In genomic region chr16:76129982-76130381, GRCm38 (mm10) we compare ENCODE assay signal across 8 mouse cellular contexts.
DNase-seq lines count a peak whose midpoint lies in the region; ATAC-seq lines count a peak whose summit lies in the region.

No protein-coding gene starts in this region.

- ATAC-seq in cerebellum, adult (ENCODE audit: insufficient number of reproducible peaks, low FRiP score, low TSS enrichment) = no peak
- peak; percentile 82 for ATAC-seq in megakaryocyte-erythroid progenitor cell, adult 5-6 weeks (replicated peaks; ENCODE audit: low FRiP score, low TSS enrichment, poor library complexity, severe bottlenecking)

- peak; percentile 17 to 25 for DNase-seq in cerebellum, postnatal 10 days
- DNase-seq in testis, postnatal 10 days (ENCODE audit: low spot score) = peak; percentile 52
- no peak for DNase-seq in testis, postnatal 14 days (ENCODE audit: low spot score)
- peak; percentile 26 for DNase-seq in heart, postnatal 4 days
- no peak for DNase-seq in left cerebral cortex, postnatal 4 days
- DNase-seq in cerebellum, adult 9-11 months = no peak

- intact Hi-C loops in left cerebral cortex, postnatal 4 days (cut with DNase I) = no loop called here

Comparison
In these comparisons a context has a peak if more than half of its experiments do, and no peak if none do; other contexts are left out.
1. DNase-seq: peak in cerebellum, postnatal 10 days (2 of 2), testis, postnatal 10 days (single experiment) and heart, postnatal 4 days (single experiment); none in testis, postnatal 14 days (single experiment), left cerebral cortex, postnatal 4 days (single experiment) and cerebellum, adult 9-11 months (single experiment).